Mouse (Mus musculus) ES-E14 (cell line): ENCODE results near the gene Ndufs2.
A peak's percentile ranks its signal among the peaks of the same experiment; 100 is the strongest.

Source experiments
- CHD2 ChIP-seq: IDR thresholded peaks from 2 replicates; pipeline ENCODE4 v1.6.1; 2014; ENCODE audit warnings: mild to moderate bottlenecking, low read depth, low read length, inconsistent platforms
- HCFC1 ChIP-seq: IDR thresholded peaks from 2 replicates; pipeline ENCODE4 v1.6.1; 2012; ENCODE audit warnings: low read length, inconsistent platforms, borderline replicate concordance; ENCODE audit not compliant: insufficient read depth
- MAFK ChIP-seq: IDR thresholded peaks from 2 replicates; pipeline ENCODE4 v1.6.1; 2014; ENCODE audit warnings: mild to moderate bottlenecking, low read depth, low read length, inconsistent platforms; ENCODE audit not compliant: insufficient read depth
- ZC3H11A ChIP-seq: IDR thresholded peaks from 2 replicates; pipeline ENCODE4 v1.6.1; 2012; ENCODE audit warnings: low read depth, mild to moderate bottlenecking, inconsistent platforms, low read length, borderline replicate concordance
- ZNF384 ChIP-seq: IDR thresholded peaks from 2 replicates; pipeline ENCODE4 v1.6.1; 2012; ENCODE audit warnings: low read depth, low read length, inconsistent platforms

DNA sequence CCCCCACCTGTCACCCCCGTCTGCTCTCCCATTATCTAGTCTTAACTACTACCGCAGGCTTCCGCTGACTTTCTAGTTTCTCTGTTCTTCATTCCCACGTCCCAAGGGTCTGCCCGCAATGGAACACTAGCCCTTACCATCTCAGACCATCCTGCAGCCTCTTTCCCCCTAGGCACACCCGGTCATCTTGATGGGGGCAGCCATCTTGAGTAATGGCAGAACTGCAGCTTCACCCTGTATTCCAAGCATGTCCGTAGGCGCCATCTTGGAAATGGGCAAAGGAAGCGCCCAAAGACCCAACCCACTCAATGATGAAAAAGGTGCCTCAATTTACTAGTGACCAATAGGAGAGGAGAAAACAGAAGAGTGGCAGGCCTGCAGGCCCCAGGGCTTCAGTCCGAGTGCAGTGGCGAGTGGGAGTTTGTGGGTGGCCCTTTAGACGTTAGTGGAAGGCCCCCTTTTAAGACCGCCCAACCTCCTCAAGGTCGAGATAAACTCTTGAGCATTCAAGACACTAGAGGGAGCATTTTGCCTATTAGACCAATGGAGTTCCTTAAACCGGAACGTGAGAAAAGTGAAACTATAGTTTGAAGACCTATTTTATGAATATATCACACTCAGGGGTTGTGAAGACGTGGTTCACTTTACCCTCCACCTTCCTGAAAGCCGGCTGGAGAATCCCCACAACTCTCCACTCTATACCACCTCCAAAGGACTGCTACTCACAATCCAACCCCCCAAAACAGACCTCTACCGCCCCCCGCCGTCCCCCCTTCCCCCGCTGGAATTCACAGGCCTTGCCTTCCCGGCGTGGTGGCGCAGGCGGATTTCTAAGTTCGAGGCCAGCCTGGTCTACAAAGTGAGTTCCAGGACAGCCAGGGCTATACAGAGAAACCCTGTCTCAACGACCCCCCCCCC, 28.7 kb downstream of the Ndufs2 start, which contains the start of gene Tomm40l:
- TF ChIP-seq MAFK (no peak), HCFC1 (peak; percentile 92), ZC3H11A (0 out of 2 replicates have a peak, but pooled peaks have one; percentile 4), CHD2 (0 out of 2 replicates have a peak, but pooled peaks have one; percentile 53), ZNF384 (no peak)
